In the genomic region with DNA sequence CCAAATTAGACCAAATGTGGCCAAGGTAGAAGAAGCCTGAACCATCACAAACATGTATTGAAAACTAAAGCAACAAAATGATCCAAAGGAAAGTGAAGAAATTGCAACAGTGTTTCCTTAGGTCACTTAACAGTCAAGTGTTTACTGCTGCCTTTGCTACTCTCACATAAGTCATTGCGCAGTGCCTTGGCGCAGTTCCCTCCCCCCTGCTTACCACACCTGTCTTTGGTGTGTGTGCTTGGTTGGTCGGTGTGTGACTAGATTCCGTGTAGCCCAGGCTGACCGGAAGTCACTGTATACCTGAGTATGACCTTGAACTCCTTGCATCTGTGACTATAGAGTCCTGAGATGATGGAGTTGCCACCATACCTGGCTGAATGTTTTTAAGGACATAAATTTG, we compare ENCODE assay signal across 17 mouse cellular contexts. TPM values are rescaled to one million over a fixed set of nuclear protein-coding genes. Genes with fewer than 3 reads are reported as not detected.
A peak's percentile ranks its signal among the peaks of the same experiment; 100 is the strongest.
DNase-seq lines count a peak whose midpoint lies in the region; ATAC-seq lines count a peak whose summit lies in the region.
"Had no signal": no experiment of that assay in that cellular context is flagged by ENCODE, and none has a peak within 500 bp of the region (broad histone marks: within the 10 kb centered on the region; RNA-seq: fewer than 3 reads in every experiment).

No protein-coding gene starts in this region.

- no peak for ATAC-seq in erythroblast, adult 5-6 weeks (replicated peaks; ENCODE audit: low FRiP score, poor library complexity, severe bottlenecking)
- ATAC-seq: CD4-positive, CD25-positive, alpha-beta regulatory T cell, adult 4 months; forebrain, embryonic 15.5 days; hindbrain, embryonic 16.5 days had no signal

- DNase-seq in lung, adult 18-20 months: peak; percentile 53 to 66
- DNase-seq in lung, postnatal 4 days: no peak
- peak; percentile 57 for DNase-seq in testis, postnatal 14 days (ENCODE audit: low spot score)
- DNase-seq in testis, postnatal 10 days (ENCODE audit: low spot score): no peak
- peak; percentile 69 for DNase-seq in lung, postnatal 36 days
- DNase-seq: adrenal gland, adult 2 months; adrenal gland, postnatal 25 days; cerebellum, adult 11-12 months; cerebellum, adult 8-10 months; gastrocnemius, postnatal 10 days; heart, adult 18-20 months; heart, postnatal 10 days; heart, postnatal 36 days had no signal

RNA-seq across cellular contexts. Expression of a gene that starts 36.7 kb away (rescaled TPM):
- 79.7 and 79.8 TPM in 2 replicates for total RNA-seq in erythroblast, adult 5-6 weeks (2015; ENCODE audit: low replicate concordance)
- total RNA-seq in erythroblast, adult 5-6 weeks (2017; ENCODE audit: low replicate concordance): 126 and 158 TPM in 2 replicates

Comparison
In these comparisons a context has a peak if more than half of its experiments do, and no peak if none do; other contexts are left out.
1. DNase-seq: peak in lung, adult 18-20 months (2 of 2), testis, postnatal 14 days (single experiment) and lung, postnatal 36 days (single experiment); none in lung, postnatal 4 days (0 of 2) and testis, postnatal 10 days (single experiment).